Mouse (Mus musculus) kidney, embryonic 14.5 days (tissue): Measurements from ENCODE around the gene Vps13c. TPM values are rescaled to one million over a fixed set of nuclear protein-coding genes. Genes with fewer than 3 reads are reported as not detected.
A peak's percentile ranks its signal among the peaks of the same experiment; 100 is the strongest.

Experiments
- ATAC-seq: fragments of 200-750 bp; cut with Nextera tagmentation; 2 replicates; pipeline ENCODE4 v1.8.0; 2017; ENCODE audit warnings: moderate number of reproducible peaks, mild to moderate bottlenecking, moderate TSS enrichment, moderate library complexity; ENCODE audit not compliant: low FRiP score, low TSS enrichment
- H3K27ac ChIP-seq: fragments of 300-500 bp; sonication (generic); 2 replicates; pipeline ENCODE4 v1.5.1; 2014; ENCODE audit warnings: low read depth, mild to moderate bottlenecking, low read length, moderate library complexity, mixed read lengths
- H3K27me3 ChIP-seq: fragments of 300-500 bp; sonication (generic); 2 replicates; pipeline ENCODE4 v1.6.1; 2014; ENCODE audit warnings: mild to moderate bottlenecking, low read length; ENCODE audit not compliant: control insufficient read depth, insufficient read depth
- H3K36me3 ChIP-seq: fragments of 300-500 bp; sonication (generic); 2 replicates; pipeline ENCODE4 v1.6.1; 2014; ENCODE audit warnings: low read length, mixed read lengths; ENCODE audit not compliant: control insufficient read depth, insufficient read depth
- H3K4me1 ChIP-seq: fragments of 300-500 bp; sonication (generic); 2 replicates; pipeline ENCODE4 v1.6.1; 2014; ENCODE audit warnings: low read length, mixed read lengths; ENCODE audit not compliant: control insufficient read depth, insufficient read depth
- H3K4me2 ChIP-seq: fragments of 300-500 bp; sonication (generic); replicated peaks from 2 replicates; pipeline ENCODE4 v1.6.1; 2014; ENCODE audit warnings: low read depth, mild to moderate bottlenecking, low read length
- H3K4me3 ChIP-seq: fragments of 300-500 bp; sonication (generic); 2 replicates; pipeline ENCODE4 v1.5.1; 2014; ENCODE audit warnings: mild to moderate bottlenecking, low read length
- H3K9ac ChIP-seq: fragments of 300-500 bp; sonication (generic); 2 replicates; pipeline ENCODE4 v1.6.1; 2014; ENCODE audit warnings: low read depth, mild to moderate bottlenecking, low read length, moderate library complexity
- H3K9me3 ChIP-seq: fragments of 300-500 bp; sonication (generic); 2 replicates; pipeline ENCODE4 v1.6.1; 2016; ENCODE audit warnings: low read length; ENCODE audit not compliant: control insufficient read depth
- WGBS: fragments of 180-500 bp; shearing (Covaris S2); extraction: QIAGEN DNeasy Blood & Tissue Kit; methylation state at CpG from one replicate; pipeline ENCODE4 v1.1.7; 2014; 5-methylcytosine and 5-hydroxymethylcytosine counted together
- polyA plus RNA-seq: library from polyadenylated mRNA; unstranded; fragments of >200 nt; fragmentation: Nextera tagmentation; extraction: Ambion mirVana; gene quantifications from 2 replicates; pipeline ENCODE4 v1.2.1, GENCODE M21; 2014

The Vps13c gene
- polyA plus RNA-seq = 3.5 and 7.9 TPM in 2 replicates

- Histone ChIP-seq H3K4me2 (peak within 1 kb of the TSS; percentile 83), H3K4me1 (peaks cover 3% of the 10 kb centered on the region), H3K9me3 (no peaks in the 10 kb centered on the region), H3K9ac (peak within 1 kb of the TSS; percentile 72), H3K27me3 (no peaks in the 10 kb centered on the region), H3K4me3 (peak within 1 kb of the TSS; percentile 74), H3K36me3 (no peaks in the 10 kb centered on the region), H3K27ac (peak within 1 kb of the TSS; percentile 38; the same call in 1 of the 2 replicates)
- WGBS = under 1% methylated on average over 35 of the region's 53 CpGs
- ATAC-seq = peak; percentile 98
These were observed at the start of gene Vps13c for GRCm38 (mm10) chr9:67839981-67840859. Gene Vps13c, plus strand, starts transcription at chr9:67840396.

GRCm38 (mm10) chr9:67792405-67792804 is 47.8 kb upstream of the Vps13c start:
- Histone ChIP-seq H3K9ac (no peak overlapping the region), H3K27ac (no peak overlapping the region), H3K9me3 (no peaks in the 10 kb centered on the region)

GRCm38 (mm10) chr9:67793501-67793900 is 46.7 kb upstream of the Vps13c start:
- Histone ChIP-seq H3K27ac (no peak overlapping the region), H3K9me3 (no peaks in the 10 kb centered on the region), H3K4me3 (no peak overlapping the region), H3K36me3 (no peaks in the 10 kb centered on the region), H3K9ac (no peak overlapping the region), H3K4me1 (no peaks in the 10 kb centered on the region), H3K27me3 (no peaks in the 10 kb centered on the region), H3K4me2 (no peak overlapping the region)
- 79% methylated on average over 6 of the region's 6 CpGs for WGBS
- ATAC-seq = no peak

More at GRCm38 (mm10) chr9:67792405-67792804, 47.8 kb upstream of the Vps13c start:
- Histone ChIP-seq H3K4me3 (no peak overlapping the region), H3K4me2 (no peak overlapping the region), H3K4me1 (no peaks in the 10 kb centered on the region), H3K27me3 (no peaks in the 10 kb centered on the region), H3K36me3 (no peaks in the 10 kb centered on the region)
- WGBS = 49% methylated on average over 5 of the region's 5 CpGs
- ATAC-seq = no peak

GRCm38 (mm10) chr9:67794216-67794615 is 46.0 kb upstream of the Vps13c start:
- no peak for ATAC-seq
- no peak overlapping the region for H3K4me2 ChIP-seq
- no peak overlapping the region for H3K4me3 ChIP-seq
- H3K4me1 ChIP-seq = 0 out of 2 replicates have a peak, but pooled peaks cover 2% of the 10 kb centered on the region
- no peak overlapping the region for H3K9ac ChIP-seq
- H3K27me3 ChIP-seq = no peaks in the 10 kb centered on the region
- H3K9me3 ChIP-seq = no peaks in the 10 kb centered on the region
- no peak overlapping the region for H3K27ac ChIP-seq
- H3K36me3 ChIP-seq = no peaks in the 10 kb centered on the region
- 75% methylated on average over 1 of the region's 1 CpGs for WGBS

GRCm38 (mm10) chr9:67794668-67795067 is 45.5 kb upstream of the Vps13c start:
- H3K9me3 ChIP-seq = no peaks in the 10 kb centered on the region
- 87% methylated on average over 4 of the region's 4 CpGs for WGBS
- no peak overlapping the region for H3K4me2 ChIP-seq
- no peak overlapping the region for H3K4me3 ChIP-seq
- H3K36me3 ChIP-seq = no peaks in the 10 kb centered on the region
- H3K4me1 ChIP-seq = 0 out of 2 replicates have a peak, but pooled peaks cover 4% of the 10 kb centered on the region
- ATAC-seq = no peak
- no peak overlapping the region for H3K27ac ChIP-seq
- H3K9ac ChIP-seq = no peak overlapping the region
- H3K27me3 ChIP-seq = no peaks in the 10 kb centered on the region

GRCm38 (mm10) chr9:67795205-67795675 is 45.0 kb upstream of the Vps13c start:
- H3K4me2 ChIP-seq = no peak overlapping the region
- ATAC-seq = no peak
- no peak overlapping the region for H3K27ac ChIP-seq
- WGBS = 76% methylated on average over 14 of the region's 14 CpGs
- H3K9ac ChIP-seq = no peak overlapping the region
- no peaks in the 10 kb centered on the region for H3K9me3 ChIP-seq
- no peaks in the 10 kb centered on the region for H3K36me3 ChIP-seq
- no peaks in the 10 kb centered on the region for H3K27me3 ChIP-seq
- H3K4me3 ChIP-seq = no peak overlapping the region
- 0 out of 2 replicates have a peak, but pooled peaks cover 4% of the 10 kb centered on the region for H3K4me1 ChIP-seq

- H3K36me3 ChIP-seq = no peaks in the 10 kb centered on the region
- WGBS = 34% methylated on average over 14 of the region's 14 CpGs
- no peaks in the 10 kb centered on the region for H3K9me3 ChIP-seq
- H3K4me1 ChIP-seq = 0 out of 2 replicates have a peak, but pooled peaks cover 4% of the 10 kb centered on the region
- H3K9ac ChIP-seq = no peak overlapping the region
- no peaks in the 10 kb centered on the region for H3K27me3 ChIP-seq
- no peak overlapping the region for H3K4me2 ChIP-seq
- ATAC-seq = peak; percentile 55; the same call in 1 of the 2 replicates
- no peak overlapping the region for H3K27ac ChIP-seq
- no peak overlapping the region for H3K4me3 ChIP-seq
These were observed 40.9 kb upstream of the Vps13c start for GRCm38 (mm10) chr9:67799078-67799819.

- Histone ChIP-seq H3K9me3 (no peaks in the 10 kb centered on the region), H3K4me3 (no peak overlapping the region), H3K4me1 (0 out of 2 replicates have a peak, but pooled peaks cover 4% of the 10 kb centered on the region), H3K36me3 (no peaks in the 10 kb centered on the region), H3K4me2 (no peak overlapping the region), H3K27me3 (no peaks in the 10 kb centered on the region), H3K9ac (no peak overlapping the region), H3K27ac (no peak overlapping the region)
- no peak for ATAC-seq
- WGBS = 49% methylated on average over 6 of the region's 6 CpGs
These were observed 38.0 kb upstream of the Vps13c start for GRCm38 (mm10) chr9:67802241-67802640.
